ENCODE assay signal across 9 mouse cellular contexts in genomic region chr10:94413770-94414651, GRCm38 (mm10).
DNase-seq lines count a peak whose midpoint lies in the region; ATAC-seq and TF ChIP-seq lines count a peak whose summit lies in the region.
"Had no signal": no experiment of that assay in that cellular context is flagged by ENCODE, and none has a peak within 500 bp of the region (broad histone marks: within the 10 kb centered on the region; RNA-seq: fewer than 3 reads in every experiment).

No protein-coding gene starts in this region.

- no peak for TF ChIP-seq CTCF in lung, adult 2 months (IDR thresholded peaks at IDR 0.05; ENCODE audit: insufficient read depth, low read length)

- DNase-seq in adrenal gland, adult 2 months, result peak; percentile 36
- DNase-seq in adrenal gland, postnatal 4 days (ENCODE audit: low spot score in 2 of 2), result no peak
- DNase-seq in lung, adult 2 months, result no peak
- peak; percentile 29 for DNase-seq in kidney, adult 18-20 months
- no peak for DNase-seq in liver
- DNase-seq in lung, postnatal 25 days (ENCODE audit: low spot score), result no peak

- H3K9ac ChIP-seq in lung, embryonic 16.5 days (ENCODE audit: low read length), result no peak overlapping the region
- H3K9ac ChIP-seq in midbrain, embryonic 13.5 days (replicated peaks), result no peak overlapping the region
- H3K9ac ChIP-seq: liver, embryonic 15.5 days had no signal

- 0 out of 2 replicates have a peak, but pooled peaks have one; percentile 10 for ATAC-seq in lung, embryonic 16.5 days (ENCODE audit: low read depth)
- peak; percentile 66; the same call in 1 of the 2 replicates for ATAC-seq in midbrain, embryonic 13.5 days

- H3K4me3 ChIP-seq in lung, embryonic 16.5 days (ENCODE audit: low read length), result no peak overlapping the region
- no peak overlapping the region for H3K4me3 ChIP-seq in lung, adult 2 months (replicated peaks; ENCODE audit: extremely low read depth, low read depth, low read length)
- H3K4me3 ChIP-seq in midbrain, embryonic 13.5 days (replicated peaks), result no peak overlapping the region
- H3K4me3 ChIP-seq: liver, embryonic 15.5 days had no signal

- no peaks in the 10 kb centered on the region for H3K36me3 ChIP-seq in lung, embryonic 16.5 days (ENCODE audit: control insufficient read depth, insufficient read depth, low read length)
- H3K36me3 ChIP-seq in midbrain, embryonic 13.5 days, result no peaks in the 10 kb centered on the region
- H3K36me3 ChIP-seq: liver, embryonic 15.5 days had no signal

- no peak overlapping the region for H3K27ac ChIP-seq in lung, embryonic 16.5 days (ENCODE audit: low read length)
- peak overlapping the region; percentile 26; the same call in 1 of the 2 replicates for H3K27ac ChIP-seq in midbrain, embryonic 13.5 days
- H3K27ac ChIP-seq: liver, embryonic 15.5 days had no signal

- no peak overlapping the region for H3K4me2 ChIP-seq in lung, embryonic 16.5 days (ENCODE audit: low read depth, low read length)
- H3K4me2 ChIP-seq in midbrain, embryonic 13.5 days (replicated peaks), result no peak overlapping the region
- H3K4me2 ChIP-seq: liver, embryonic 15.5 days had no signal

- peaks cover 14% of the 10 kb centered on the region for H3K4me1 ChIP-seq in lung, embryonic 16.5 days (replicated peaks; ENCODE audit: control insufficient read depth, insufficient read depth, low read length)
- peaks cover 15% of the 10 kb centered on the region for H3K4me1 ChIP-seq in lung, adult 2 months (ENCODE audit: control insufficient read depth, insufficient read depth, low read length)
- H3K4me1 ChIP-seq in midbrain, embryonic 13.5 days (replicated peaks), result peaks cover 30% of the 10 kb centered on the region
- H3K4me1 ChIP-seq: liver, embryonic 15.5 days had no signal

- no peaks in the 10 kb centered on the region; the same call in 1 of the 2 replicates for H3K27me3 ChIP-seq in lung, embryonic 16.5 days (ENCODE audit: control insufficient read depth, insufficient read depth, low read depth, low read length)
- no peaks in the 10 kb centered on the region for H3K27me3 ChIP-seq in midbrain, embryonic 13.5 days

- no peak for TF ChIP-seq POLR2A in lung, adult 2 months (IDR thresholded peaks at IDR 0.05; ENCODE audit: borderline replicate concordance, extremely low read depth, low read depth, low read length)

- H3K9me3 ChIP-seq in lung, embryonic 16.5 days (ENCODE audit: control insufficient read depth, low read length), result no peaks in the 10 kb centered on the region
- no peaks in the 10 kb centered on the region for H3K9me3 ChIP-seq in midbrain, embryonic 13.5 days
- H3K9me3 ChIP-seq: liver, embryonic 15.5 days had no signal

- WGBS in lung, embryonic 16.5 days, result 33% methylated on average over 8 of the region's 8 CpGs
- WGBS in lung, adult 2 months, result 52% methylated on average over 8 of the region's 8 CpGs
- WGBS in midbrain, embryonic 13.5 days, result 35% methylated on average over 8 of the region's 8 CpGs

Comparison
In these comparisons a context has a peak if more than half of its experiments do, and no peak if none do; other contexts are left out.
1. DNase-seq: peak in adrenal gland, adult 2 months (single experiment) and kidney, adult 18-20 months (single experiment); none in adrenal gland, postnatal 4 days (0 of 2), lung, adult 2 months (single experiment), liver (single experiment) and lung, postnatal 25 days (single experiment).